In the genomic region with DNA sequence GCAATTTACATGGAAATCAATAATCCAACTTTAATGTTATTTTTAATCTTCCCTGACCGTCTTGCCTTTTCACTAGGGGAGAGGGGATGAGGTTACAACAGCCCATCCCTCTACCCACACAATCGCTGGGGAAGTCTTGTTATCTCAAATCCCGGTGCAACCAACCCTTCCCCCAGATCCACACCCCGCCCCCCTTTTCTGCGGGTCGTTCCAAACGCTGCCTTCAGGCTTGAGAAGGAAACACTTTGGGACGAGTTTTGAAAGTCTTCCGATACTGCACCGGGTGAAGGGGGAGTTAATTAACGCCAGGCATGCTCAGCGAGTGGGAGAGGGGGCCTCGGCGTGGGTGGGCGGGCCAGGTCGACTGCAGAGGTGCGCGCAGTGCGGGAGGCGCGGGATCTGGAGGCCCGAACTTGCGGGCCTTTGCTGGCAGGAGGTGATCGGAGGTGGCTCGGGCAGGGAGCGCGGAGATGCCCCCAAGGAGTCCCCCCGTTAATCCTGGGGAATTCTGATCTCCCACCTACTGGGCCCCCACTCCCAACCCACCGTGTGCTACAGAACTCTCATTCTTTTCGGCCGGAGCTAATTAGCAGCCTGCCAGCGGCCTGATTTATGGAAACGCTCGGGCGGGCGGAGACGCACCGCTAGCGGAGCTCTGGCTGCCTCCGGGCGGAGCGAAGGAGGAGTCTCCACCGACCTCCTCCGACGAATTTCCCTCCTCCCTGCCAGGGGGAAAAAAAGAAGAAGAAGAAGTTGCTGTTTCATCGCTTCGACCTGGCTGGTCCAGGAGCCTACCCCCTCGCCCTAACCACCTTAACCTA, we compare ENCODE assay signal across 8 mouse cellular contexts. TPM values are rescaled to one million over a fixed set of nuclear protein-coding genes. Genes with fewer than 3 reads are reported as not detected.
DNase-seq lines count a peak whose midpoint lies in the region; ATAC-seq and TF ChIP-seq lines count a peak whose summit lies in the region.

No protein-coding gene starts in this region.

- no peak overlapping the region for H3K9ac ChIP-seq in ES-Bruce4 (ENCODE audit: low read depth, poor library complexity, severe bottlenecking)
- H3K9ac ChIP-seq in kidney, embryonic 15.5 days: peak overlapping the region; percentile 51
- H3K9ac ChIP-seq in stomach, embryonic 15.5 days: peak overlapping the region; percentile 3; the same call in 1 of the 2 replicates

- TF ChIP-seq CTCF in ES-Bruce4 (IDR thresholded peaks at IDR 0.05; ENCODE audit: low read depth, low read length): no peak

- peak; percentile 88 for ATAC-seq in kidney, embryonic 15.5 days (replicated peaks; ENCODE audit: low FRiP score)
- peak; percentile 64 for ATAC-seq in stomach, embryonic 15.5 days (ENCODE audit: insufficient read depth, low FRiP score, low read depth)
- no peak for ATAC-seq in erythroid progenitor cell, adult 5-6 weeks (replicated peaks; ENCODE audit: low FRiP score, poor library complexity, severe bottlenecking)

- no peak overlapping the region for H3K27ac ChIP-seq in ES-Bruce4 (ENCODE audit: insufficient read depth, low read length)
- peak overlapping the region; percentile 71 for H3K27ac ChIP-seq in heart, embryonic 10.5 days
- peak overlapping the region; percentile 92 for H3K27ac ChIP-seq in kidney, embryonic 15.5 days
- H3K27ac ChIP-seq in stomach, embryonic 15.5 days: peak overlapping the region; percentile 68

- no peaks in the 10 kb centered on the region for H3K9me3 ChIP-seq in ES-Bruce4 (replicated peaks; ENCODE audit: control insufficient read depth, insufficient read depth, low read length, poor library complexity, severe bottlenecking)
- H3K9me3 ChIP-seq in heart, embryonic 10.5 days: no peaks in the 10 kb centered on the region
- no peaks in the 10 kb centered on the region for H3K9me3 ChIP-seq in kidney, embryonic 15.5 days (replicated peaks)
- H3K9me3 ChIP-seq in stomach, embryonic 15.5 days: no peaks in the 10 kb centered on the region

- no peaks in the 10 kb centered on the region for H3K36me3 ChIP-seq in ES-Bruce4 (ENCODE audit: control insufficient read depth, insufficient read depth, low read length, poor library complexity, severe bottlenecking)
- no peaks in the 10 kb centered on the region for H3K36me3 ChIP-seq in heart, embryonic 10.5 days
- no peaks in the 10 kb centered on the region for H3K36me3 ChIP-seq in kidney, embryonic 15.5 days
- H3K36me3 ChIP-seq in stomach, embryonic 15.5 days: no peaks in the 10 kb centered on the region

- TF ChIP-seq EP300 in ES-Bruce4 (IDR thresholded peaks at IDR 0.05; ENCODE audit: insufficient read depth, low read depth, low read length): no peak

- under 1% methylated on average over 48 of the region's 48 CpGs for WGBS in heart, embryonic 10.5 days
- under 1% methylated on average over 48 of the region's 48 CpGs for WGBS in kidney, embryonic 15.5 days
- under 1% methylated on average over 48 of the region's 48 CpGs for WGBS in stomach, embryonic 15.5 days

- peak overlapping the region; percentile 24 for H3K4me3 ChIP-seq in ES-Bruce4 (ENCODE audit: low read depth, low read length)
- H3K4me3 ChIP-seq in heart, embryonic 10.5 days: peak overlapping the region; percentile 63
- H3K4me3 ChIP-seq in kidney, embryonic 15.5 days (replicated peaks): peak overlapping the region; percentile 55
- peak overlapping the region; percentile 52 for H3K4me3 ChIP-seq in stomach, embryonic 15.5 days (replicated peaks)

- peaks cover 45% of the 10 kb centered on the region for H3K27me3 ChIP-seq in ES-Bruce4 (ENCODE audit: control insufficient read depth, insufficient read depth, low read length, poor library complexity, severe bottlenecking)
- peaks cover 99% of the 10 kb centered on the region for H3K27me3 ChIP-seq in heart, embryonic 10.5 days (ENCODE audit: insufficient read depth, poor library complexity, severe bottlenecking)
- H3K27me3 ChIP-seq in kidney, embryonic 15.5 days: peaks cover 56% of the 10 kb centered on the region
- H3K27me3 ChIP-seq in stomach, embryonic 15.5 days (replicated peaks): peaks cover 29% of the 10 kb centered on the region; the same call in 1 of the 2 replicates

- peaks cover 2% of the 10 kb centered on the region for H3K4me1 ChIP-seq in ES-Bruce4 (ENCODE audit: control insufficient read depth, insufficient read depth, low read length)
- H3K4me1 ChIP-seq in heart, embryonic 10.5 days: peaks cover 28% of the 10 kb centered on the region
- H3K4me1 ChIP-seq in kidney, embryonic 15.5 days: peaks cover 71% of the 10 kb centered on the region
- peaks cover 24% of the 10 kb centered on the region for H3K4me1 ChIP-seq in stomach, embryonic 15.5 days

- TF ChIP-seq POLR2A in ES-Bruce4 (IDR thresholded peaks at IDR 0.05; ENCODE audit: insufficient read depth, low read length): no peak

- peak overlapping the region; percentile 83 for H3K4me2 ChIP-seq in kidney, embryonic 15.5 days
- peak overlapping the region; percentile 79 for H3K4me2 ChIP-seq in stomach, embryonic 15.5 days

- DNase-seq in adrenal gland, postnatal 14 days: peak; percentile 80
- DNase-seq in heart, embryonic 10.5 days (ENCODE audit: low spot score): no peak
- DNase-seq in lung, postnatal 10 days: peak; percentile 86
- no peak for DNase-seq in frontal cortex, adult 2 months (ENCODE audit: extremely low spot score in 1 of 2, low spot score in 1 of 2)

RNA-seq across cellular contexts. Expression of a gene that starts 35.1 kb away (rescaled TPM):
- polyA plus RNA-seq in ES-Bruce4 (2011; ENCODE audit: insufficient read depth, insufficient read length, low read depth, missing spikeins): 5.6 and 6.4 TPM in 2 replicates
- total RNA-seq in adrenal gland, postnatal 14 days (2021): 91.5 and 106 TPM in 2 replicates
- polyA plus RNA-seq in heart, embryonic 10.5 days (2016; fragmentation: Nextera tagmentation; extraction: Ambion mirVana): 16.2 and 48.0 TPM in 2 replicates
- 230 and 240 TPM in 2 replicates for polyA plus RNA-seq in kidney, embryonic 15.5 days (2015; fragmentation: Nextera tagmentation; extraction: Ambion mirVana)
- polyA plus RNA-seq in stomach, embryonic 15.5 days (2015; fragmentation: Nextera tagmentation; extraction: Ambion mirVana): 66.9 and 72.6 TPM in 2 replicates
- not detected in 2 replicates for total RNA-seq in erythroid progenitor cell, adult 5-6 weeks (2015; ENCODE audit: low replicate concordance)
- not detected in 2 replicates for total RNA-seq in erythroid progenitor cell, adult 5-6 weeks (2017; ENCODE audit: low replicate concordance)
- polyA plus RNA-seq in frontal cortex, adult 2 months (2012; rRNA removed): 29.0 and 30.2 TPM in 2 replicates

Comparison
In these comparisons a context has a peak if more than half of its experiments do, and no peak if none do; other contexts are left out.
1. DNase-seq: peak in adrenal gland, postnatal 14 days (single experiment) and lung, postnatal 10 days (single experiment); none in heart, embryonic 10.5 days (single experiment) and frontal cortex, adult 2 months (0 of 2).
2. Peak in every context shown above with its lines, with median percentiles within 50 percentile points of each other: H3K4me3 ChIP-seq.